Mouse (Mus musculus) limb, embryonic 11.5 days (tissue): Measurements from ENCODE around the gene Lax1. TPM values are rescaled to one million over a fixed set of nuclear protein-coding genes. Genes with fewer than 3 reads are reported as not detected.
"Not testable (repeated sequence)": the region's sequence is repeated elsewhere in the genome, so short reads cannot be mapped to it uniquely, and the experiment has no call there.

Source experiments
- ATAC-seq: fragments of 200-750 bp; cut with Nextera tagmentation; 2 replicates; pipeline ENCODE4 v1.8.0; 2017; ENCODE audit warnings: low read depth; ENCODE audit not compliant: insufficient number of reproducible peaks, low FRiP score, low TSS enrichment
- DNase-seq: peaks from one replicate; pipeline ENCODE4 v3.0.0-alpha.2; 2015; ENCODE audit warnings: low spot score
- H3K27ac ChIP-seq: fragments of 300-500 bp; sonication (generic); replicated peaks from 2 replicates; pipeline ENCODE4 v1.5.1; 2014; ENCODE audit warnings: low read depth, mild to moderate bottlenecking, low read length
- H3K27me3 ChIP-seq: fragments of 300-500 bp; sonication (generic); 2 replicates; pipeline ENCODE4 v1.6.1; 2014; ENCODE audit warnings: mild to moderate bottlenecking, low read length, mixed read lengths; ENCODE audit not compliant: control insufficient read depth, insufficient read depth
- H3K36me3 ChIP-seq: fragments of 300-500 bp; sonication (generic); 2 replicates; pipeline ENCODE4 v1.6.1; 2014; ENCODE audit warnings: mild to moderate bottlenecking, low read length, moderate library complexity, mixed read lengths; ENCODE audit not compliant: control insufficient read depth, insufficient read depth
- H3K4me1 ChIP-seq: fragments of 300-500 bp; sonication (generic); 2 replicates; pipeline ENCODE4 v1.6.1; 2014; ENCODE audit warnings: low read length, mixed read lengths; ENCODE audit not compliant: control insufficient read depth, insufficient read depth
- H3K4me2 ChIP-seq: fragments of 300-500 bp; sonication (generic); 2 replicates; pipeline ENCODE4 v1.6.1; 2014; ENCODE audit warnings: low read depth, mild to moderate bottlenecking, moderate library complexity; ENCODE audit not compliant: severe bottlenecking
- H3K4me3 ChIP-seq: fragments of 300-500 bp; sonication (generic); 2 replicates; pipeline ENCODE4 v1.5.1; 2014; ENCODE audit warnings: low read depth, low read length
- H3K9ac ChIP-seq: fragments of 300-500 bp; sonication (generic); 2 replicates; pipeline ENCODE4 v1.6.1; 2014; ENCODE audit warnings: mild to moderate bottlenecking, low read length
- H3K9me3 ChIP-seq: fragments of 300-500 bp; sonication (generic); 2 replicates; pipeline ENCODE4 v1.6.1; 2016; ENCODE audit warnings: low read length; ENCODE audit not compliant: control insufficient read depth
- WGBS: fragments of 180-500 bp; shearing (Covaris S2); extraction: QIAGEN DNeasy Blood & Tissue Kit; methylation state at CpG from one replicate; pipeline ENCODE4 v1.1.7; 2014; 5-methylcytosine and 5-hydroxymethylcytosine counted together
- polyA plus RNA-seq: library from polyadenylated mRNA; unstranded; fragments of >200 nt; fragmentation: Nextera tagmentation; extraction: Ambion mirVana; gene quantifications from 2 replicates; pipeline ENCODE4 v1.2.1, GENCODE M21; 2014

The Lax1 gene
- polyA plus RNA-seq, 1 experiment from 2014 or later, result 1.1 TPM

GRCm38 (mm10) chr1:133685749-133686519 is 4.0 kb downstream of the Lax1 start:
- H3K4me3 ChIP-seq, result no peak overlapping the region
- no peak overlapping the region for H3K9ac ChIP-seq
- no peak overlapping the region for H3K4me2 ChIP-seq
- no peak for DNase-seq
- H3K4me1 ChIP-seq, result peaks cover 6% of the 10 kb centered on the region; the same call in 1 of the 2 replicates
- WGBS, result 85% methylated on average over 10 of the region's 10 CpGs
- no peak overlapping the region for H3K27ac ChIP-seq
- no peaks in the 10 kb centered on the region for H3K9me3 ChIP-seq
- H3K36me3 ChIP-seq, result no peaks in the 10 kb centered on the region
- no peak for ATAC-seq
- no peaks in the 10 kb centered on the region for H3K27me3 ChIP-seq

DNA sequence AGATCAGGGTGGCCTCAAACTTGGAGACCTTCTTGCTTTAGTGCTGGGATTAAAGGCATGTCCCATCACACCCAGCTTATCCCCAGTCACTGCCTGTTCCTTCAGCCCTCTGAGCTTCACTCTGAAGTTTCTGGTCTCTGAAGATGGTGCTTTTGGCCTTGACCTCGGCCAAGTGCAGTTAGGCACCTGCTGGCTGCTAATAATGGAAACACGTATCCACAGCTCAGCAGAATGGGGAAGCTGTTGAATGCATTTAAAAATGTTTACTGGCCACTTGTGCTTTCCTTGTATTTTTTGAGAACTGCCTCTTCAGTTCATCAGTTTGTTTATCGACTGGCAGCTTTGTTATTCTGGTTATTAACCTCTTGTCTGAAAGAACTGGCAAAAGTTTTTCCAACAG is 18.1 kb downstream of the Lax1 start:
- no peaks in the 10 kb centered on the region for H3K9me3 ChIP-seq
- H3K9ac ChIP-seq, result no peak overlapping the region
- 77% methylated on average over 3 of the region's 3 CpGs for WGBS
- no peaks in the 10 kb centered on the region for H3K27me3 ChIP-seq
- DNase-seq, result no peak
- no peak overlapping the region for H3K27ac ChIP-seq
- ATAC-seq, result no peak
- H3K4me3 ChIP-seq, result no peak overlapping the region
- H3K4me1 ChIP-seq, result no peaks in the 10 kb centered on the region
- H3K4me2 ChIP-seq, result no peak overlapping the region
- H3K36me3 ChIP-seq, result no peaks in the 10 kb centered on the region

DNA sequence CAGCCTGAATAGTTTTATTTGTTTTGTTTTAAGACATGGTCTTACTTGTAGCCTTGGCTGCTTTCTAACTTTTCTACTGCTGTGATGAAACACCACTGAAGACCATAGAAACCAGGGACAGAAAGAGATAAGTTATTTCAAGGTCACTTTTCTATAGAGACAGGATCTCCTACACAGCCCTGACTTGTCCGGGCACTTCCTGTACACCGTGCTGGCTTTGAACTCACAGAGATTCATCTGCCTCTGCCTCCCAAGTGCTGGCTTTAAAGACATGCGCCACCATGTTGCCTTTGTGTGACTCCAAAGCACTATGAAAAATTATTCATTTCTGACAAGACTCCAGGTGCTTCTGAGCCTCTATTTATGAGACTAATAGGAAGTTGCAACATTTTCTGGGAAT is 18.6 kb downstream of the Lax1 start:
- Histone ChIP-seq H3K9ac (no peak overlapping the region), H3K4me1 (no peaks in the 10 kb centered on the region), H3K4me2 (no peak overlapping the region), H3K9me3 (no peaks in the 10 kb centered on the region), H3K27me3 (no peaks in the 10 kb centered on the region), H3K27ac (no peak overlapping the region), H3K36me3 (no peaks in the 10 kb centered on the region), H3K4me3 (no peak overlapping the region)
- WGBS, result 92% methylated on average over 3 of the region's 3 CpGs
- ATAC-seq (no peak), DNase-seq (no peak)

DNA sequence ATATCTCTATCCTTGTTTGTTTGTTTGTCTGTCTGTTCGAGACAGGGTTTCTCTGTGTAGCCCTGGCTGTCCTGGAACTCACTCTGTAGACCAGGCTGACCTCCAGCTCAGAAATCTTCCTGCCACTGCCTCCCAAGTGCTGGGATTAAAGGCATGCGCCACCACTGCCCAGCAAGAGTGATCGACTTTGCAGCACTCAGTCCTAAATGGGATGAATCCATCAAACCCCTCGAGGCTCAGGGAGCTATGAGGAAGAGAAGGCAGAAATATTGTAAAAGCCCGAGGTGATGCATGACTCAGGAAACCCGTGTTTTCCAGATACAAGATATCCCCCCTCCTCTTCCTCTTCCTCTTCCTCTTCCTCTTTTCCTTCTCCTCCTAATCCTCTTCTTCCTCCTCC is 19.1 kb downstream of the Lax1 start:
- Histone ChIP-seq H3K4me1 (no peaks in the 10 kb centered on the region), H3K36me3 (no peaks in the 10 kb centered on the region), H3K4me2 (no peak overlapping the region), H3K9me3 (no peaks in the 10 kb centered on the region), H3K4me3 (no peak overlapping the region), H3K27ac (no peak overlapping the region), H3K27me3 (no peaks in the 10 kb centered on the region), H3K9ac (no peak overlapping the region)
- ATAC-seq (no peak), DNase-seq (no peak)
- 86% methylated on average over 6 of the region's 6 CpGs for WGBS

- Histone ChIP-seq H3K4me3 (no peak overlapping the region), H3K9ac (no peak overlapping the region), H3K36me3 (no peaks in the 10 kb centered on the region), H3K27me3 (no peaks in the 10 kb centered on the region), H3K4me2 (no peak overlapping the region), H3K27ac (no peak overlapping the region), H3K4me1 (no peaks in the 10 kb centered on the region), H3K9me3 (no peaks in the 10 kb centered on the region)
- WGBS, result 76% methylated on average over 12 of the region's 12 CpGs
- DNase-seq, result no peak
- no peak for ATAC-seq
These were observed 19.7 kb downstream of the Lax1 start for GRCm38 (mm10) chr1:133670190-133670589.

DNA sequence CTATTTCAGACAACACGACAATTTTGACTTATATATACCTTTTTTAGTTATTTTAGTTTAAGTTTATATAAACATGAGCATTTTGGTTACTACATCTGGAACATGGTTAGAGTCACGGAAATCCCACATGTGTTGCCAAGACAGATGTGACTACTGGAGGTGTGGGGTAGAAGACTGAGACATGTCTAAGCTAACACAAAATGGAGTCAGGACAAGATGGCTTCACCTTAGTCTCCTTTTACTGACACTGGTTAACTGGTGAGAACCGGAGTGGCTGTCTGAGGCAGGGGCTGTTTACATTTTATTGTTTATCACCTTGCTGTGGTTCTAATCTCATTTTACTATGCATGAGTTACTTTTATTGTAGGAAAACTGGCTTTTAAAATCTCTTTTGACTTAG is 21.3 kb downstream of the Lax1 start:
- H3K9ac ChIP-seq, result no peak overlapping the region
- no peaks in the 10 kb centered on the region for H3K36me3 ChIP-seq
- no peaks in the 10 kb centered on the region for H3K9me3 ChIP-seq
- no peaks in the 10 kb centered on the region for H3K27me3 ChIP-seq
- H3K27ac ChIP-seq, result no peak overlapping the region
- no peak overlapping the region for H3K4me2 ChIP-seq
- ATAC-seq (no peak), DNase-seq (no peak)
- no peak overlapping the region for H3K4me3 ChIP-seq
- 81% methylated on average over 3 of the region's 3 CpGs for WGBS
- no peaks in the 10 kb centered on the region for H3K4me1 ChIP-seq

DNA sequence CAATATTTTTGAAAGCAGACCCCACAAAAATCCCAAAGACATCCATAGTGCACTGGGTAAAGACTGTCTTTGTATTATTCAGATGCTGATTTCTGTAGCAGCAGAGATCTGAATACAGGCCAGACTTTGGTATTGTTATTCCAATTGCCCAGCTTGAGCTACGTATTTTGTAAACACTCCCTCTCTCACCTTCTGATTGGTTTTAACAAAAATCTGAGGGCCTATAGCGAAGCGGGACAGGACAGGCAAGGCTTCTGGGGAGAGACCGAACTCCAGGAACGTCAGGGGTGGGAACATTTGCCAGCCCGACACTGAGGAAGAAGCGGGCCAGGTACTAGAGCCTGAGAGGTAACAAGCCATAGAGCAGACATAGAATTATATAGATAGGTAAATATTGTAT is 22.2 kb downstream of the Lax1 start:
- H3K27ac ChIP-seq, result no peak overlapping the region
- H3K36me3 ChIP-seq, result no peaks in the 10 kb centered on the region
- no peaks in the 10 kb centered on the region for H3K27me3 ChIP-seq
- H3K9me3 ChIP-seq, result no peaks in the 10 kb centered on the region
- no peak overlapping the region for H3K4me3 ChIP-seq
- no peak overlapping the region for H3K4me2 ChIP-seq
- H3K9ac ChIP-seq, result no peak overlapping the region
- WGBS, result 58% methylated on average over 7 of the region's 7 CpGs
- DNase-seq (no peak), ATAC-seq (no peak)
- no peaks in the 10 kb centered on the region for H3K4me1 ChIP-seq

GRCm38 (mm10) chr1:133665713-133666112 is 24.2 kb downstream of the Lax1 start:
- H3K9ac ChIP-seq, H3K4me2 ChIP-seq, H3K36me3 ChIP-seq, H3K9me3 ChIP-seq, H3K4me1 ChIP-seq, H3K27ac ChIP-seq, DNase-seq, H3K4me3 ChIP-seq, H3K27me3 ChIP-seq, ATAC-seq: not testable (repeated sequence)
- WGBS, result 85% methylated on average over 6 of the region's 8 CpGs
